Mouse (Mus musculus): ENCODE data around the gene Samd4. TPM values are rescaled to one million over a fixed set of nuclear protein-coding genes. Genes with fewer than 3 reads are reported as not detected.

Gene Samd4
- polyA plus RNA-seq, 1 experiment from 2014 or later = 5.8 TPM

DNA sequence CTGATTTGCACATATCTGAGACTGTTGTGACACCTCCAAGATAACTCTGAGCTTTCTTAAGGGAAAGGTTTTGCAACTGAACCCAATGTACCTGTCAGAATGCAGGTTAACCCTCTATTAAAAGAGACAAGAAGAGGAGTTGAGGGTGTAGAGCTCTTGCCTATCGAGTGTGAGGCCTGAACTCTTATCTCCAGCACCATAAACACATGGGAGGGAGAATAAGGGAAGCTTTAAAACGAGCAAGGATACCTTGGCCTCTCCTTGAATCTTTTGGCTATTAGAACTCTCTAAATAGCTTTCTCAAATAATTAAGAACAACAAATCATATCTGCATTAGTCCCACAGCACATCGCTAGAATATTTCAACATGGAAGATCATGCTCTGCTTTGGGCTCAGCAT is 135.0 kb downstream of the Samd4 start:
- H3K27ac ChIP-seq = no peak overlapping the region
- H3K9me3 ChIP-seq (replicated peaks) = no peaks in the 10 kb centered on the region
- no peaks in the 10 kb centered on the region for H3K36me3 ChIP-seq (ENCODE audit: poor library complexity, severe bottlenecking)
- WGBS = 87% methylated on average over 3 of the region's 3 CpGs
- H3K27me3 ChIP-seq = no peaks in the 10 kb centered on the region
- no peak for ATAC-seq
- no peak overlapping the region for H3K4me3 ChIP-seq
- no peak overlapping the region for H3K4me2 ChIP-seq
- 0 out of 2 replicates have a peak, but pooled peaks cover 1% of the 10 kb centered on the region for H3K4me1 ChIP-seq
- no peak overlapping the region for H3K9ac ChIP-seq

DNA sequence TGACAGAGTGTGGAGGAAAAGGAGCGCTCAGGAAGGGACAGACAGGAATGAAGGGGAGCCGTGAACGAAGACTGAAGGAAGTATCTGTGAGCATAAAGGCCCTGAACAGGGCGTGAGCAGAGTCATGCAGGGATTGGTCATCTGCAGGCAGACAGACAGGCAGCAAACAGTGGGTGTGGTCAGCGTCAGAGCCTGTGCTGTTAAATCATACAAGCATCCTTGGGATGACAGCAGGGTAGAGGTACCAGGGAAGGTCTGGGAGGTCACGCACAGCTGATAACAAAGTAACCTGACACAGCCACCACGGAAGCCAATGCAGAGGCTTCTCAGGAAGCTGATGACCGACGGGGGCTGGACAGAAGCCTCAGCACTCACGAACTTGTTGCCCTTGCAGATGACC is 138.2 kb downstream of the Samd4 start:
- no peaks in the 10 kb centered on the region for H3K4me1 ChIP-seq
- no peak overlapping the region for H3K9ac ChIP-seq
- H3K4me2 ChIP-seq = no peak overlapping the region
- no peak overlapping the region for H3K27ac ChIP-seq
- WGBS = 74% methylated on average over 10 of the region's 10 CpGs
- no peak for ATAC-seq
- H3K9me3 ChIP-seq (replicated peaks) = no peaks in the 10 kb centered on the region
- no peaks in the 10 kb centered on the region for H3K27me3 ChIP-seq
- no peaks in the 10 kb centered on the region for H3K36me3 ChIP-seq (ENCODE audit: poor library complexity, severe bottlenecking)
- no peak overlapping the region for H3K4me3 ChIP-seq

DNA sequence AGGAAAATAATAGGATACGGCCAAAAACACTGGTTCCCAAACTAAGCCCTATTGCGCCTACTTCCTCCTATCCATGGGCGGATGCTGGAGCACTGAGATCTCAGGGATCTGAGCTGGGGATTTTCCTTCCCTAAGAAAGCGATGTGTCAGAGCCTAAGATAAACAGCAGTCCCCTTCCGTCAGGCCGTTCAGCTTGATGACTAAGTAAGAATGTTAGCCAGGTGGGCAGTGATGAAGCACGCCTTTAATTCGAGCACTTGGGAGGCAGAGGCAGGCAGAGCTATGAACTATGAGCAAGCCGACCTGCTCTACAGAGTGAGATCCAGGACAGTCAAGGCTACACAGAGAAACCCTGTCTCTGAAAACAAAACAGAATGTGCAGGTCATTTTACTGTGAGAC is 140.9 kb downstream of the Samd4 start:
- Histone ChIP-seq H3K9me3 (replicated peaks) (no peaks in the 10 kb centered on the region), H3K27me3 (no peaks in the 10 kb centered on the region), H3K9ac (no peak overlapping the region), H3K4me1 (no peaks in the 10 kb centered on the region), H3K27ac (no peak overlapping the region), H3K36me3 (ENCODE audit: poor library complexity, severe bottlenecking) (no peaks in the 10 kb centered on the region), H3K4me3 (no peak overlapping the region), H3K4me2 (no peak overlapping the region)
- ATAC-seq = no peak
- 95% methylated on average over 9 of the region's 9 CpGs for WGBS

DNA sequence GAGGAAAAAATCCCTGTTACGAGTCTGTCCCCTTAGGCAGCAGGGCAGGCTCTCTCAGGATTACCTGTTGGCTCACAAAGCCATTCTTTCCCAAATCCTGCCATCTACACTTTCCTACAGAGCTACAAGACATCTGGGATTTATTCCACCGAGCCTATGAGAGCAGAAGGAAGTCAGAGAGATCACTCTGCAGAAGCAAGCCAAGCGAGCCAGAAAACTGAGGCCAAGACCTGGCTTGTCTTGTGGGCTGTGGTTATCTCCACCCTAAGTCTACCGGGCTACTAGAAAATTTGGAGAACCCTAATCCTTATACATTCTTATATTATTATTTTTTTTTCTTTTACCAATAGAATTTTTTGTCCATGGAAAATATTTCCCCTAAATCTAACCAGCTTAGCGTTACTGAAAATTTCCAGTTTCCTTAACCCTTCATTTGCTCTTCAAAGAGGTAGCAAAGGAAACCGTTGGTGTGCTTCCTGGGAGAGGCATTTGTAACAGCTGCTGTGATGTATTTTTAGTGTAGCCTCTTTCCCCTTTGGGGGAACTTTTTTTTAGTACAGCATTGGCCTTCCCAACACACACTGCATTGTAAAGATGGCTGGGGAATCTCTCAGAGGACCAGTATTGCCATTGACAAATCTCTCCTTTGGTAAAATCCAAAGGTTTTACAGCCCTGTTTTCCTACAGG is 144.9 kb downstream of the Samd4 start:
- Histone ChIP-seq H3K27me3 (no peaks in the 10 kb centered on the region), H3K36me3 (ENCODE audit: poor library complexity, severe bottlenecking) (no peaks in the 10 kb centered on the region), H3K27ac (no peak overlapping the region), H3K4me3 (no peak overlapping the region), H3K4me2 (no peak overlapping the region), H3K9ac (no peak overlapping the region), H3K4me1 (peaks cover 14% of the 10 kb centered on the region), H3K9me3 (replicated peaks) (no peaks in the 10 kb centered on the region)
- 83% methylated on average over 6 of the region's 6 CpGs for WGBS
- no peak for ATAC-seq

DNA sequence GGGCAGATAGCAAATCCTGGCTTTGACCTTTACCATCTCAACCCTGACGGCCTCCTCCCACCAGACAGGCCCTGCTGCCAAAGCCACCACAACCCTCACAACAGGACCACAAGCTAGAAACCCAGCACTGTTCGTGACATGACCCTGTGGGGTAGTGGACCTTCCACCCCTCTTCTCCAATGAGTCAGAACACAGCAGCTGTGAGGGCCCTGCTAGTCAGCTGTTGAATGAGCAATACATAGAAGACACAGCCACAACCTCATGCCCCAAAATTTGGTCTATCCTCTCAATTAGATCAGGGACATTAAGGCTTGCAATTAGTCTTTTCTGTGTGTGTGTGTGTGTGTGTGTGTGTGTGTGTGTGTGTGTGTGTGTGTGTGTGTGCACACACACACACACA is 148.9 kb downstream of the Samd4 start:
- Histone ChIP-seq H3K36me3 (ENCODE audit: poor library complexity, severe bottlenecking) (no peaks in the 10 kb centered on the region), H3K27ac (no peak overlapping the region), H3K4me1 (peaks cover 15% of the 10 kb centered on the region), H3K9ac (no peak overlapping the region), H3K27me3 (no peaks in the 10 kb centered on the region), H3K9me3 (replicated peaks) (no peaks in the 10 kb centered on the region), H3K4me2 (no peak overlapping the region), H3K4me3 (no peak overlapping the region)
- 80% methylated on average over 2 of the region's 2 CpGs for WGBS
- ATAC-seq = no peak

DNA sequence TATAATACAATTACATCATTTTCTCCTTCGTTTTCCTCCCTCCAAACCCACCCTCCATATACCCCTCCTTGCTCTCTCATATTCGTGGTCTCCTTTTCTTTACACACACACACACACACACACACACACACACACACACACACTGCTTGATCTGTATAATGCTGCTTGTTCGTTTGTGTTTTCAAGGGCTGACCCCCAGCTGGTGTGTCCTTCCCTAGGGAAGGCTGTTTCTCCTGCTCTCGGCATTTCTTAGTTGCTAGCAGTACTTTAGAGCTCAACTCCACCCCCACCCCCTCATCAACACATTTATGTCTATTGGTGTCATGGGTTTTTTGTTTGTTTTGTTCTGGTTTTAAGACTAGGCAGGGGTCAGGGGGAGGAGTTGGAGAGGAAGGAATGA is 149.5 kb downstream of the Samd4 start:
- 6% methylated on average over 4 of the region's 4 CpGs for WGBS
- Histone ChIP-seq H3K36me3 (ENCODE audit: poor library complexity, severe bottlenecking) (no peaks in the 10 kb centered on the region), H3K27ac (no peak overlapping the region), H3K9ac (no peak overlapping the region), H3K4me2 (no peak overlapping the region), H3K9me3 (replicated peaks) (no peaks in the 10 kb centered on the region), H3K4me1 (peaks cover 15% of the 10 kb centered on the region), H3K4me3 (no peak overlapping the region), H3K27me3 (no peaks in the 10 kb centered on the region)
- ATAC-seq = peak; percentile 41; the same call in 1 of the 2 replicates

DNA sequence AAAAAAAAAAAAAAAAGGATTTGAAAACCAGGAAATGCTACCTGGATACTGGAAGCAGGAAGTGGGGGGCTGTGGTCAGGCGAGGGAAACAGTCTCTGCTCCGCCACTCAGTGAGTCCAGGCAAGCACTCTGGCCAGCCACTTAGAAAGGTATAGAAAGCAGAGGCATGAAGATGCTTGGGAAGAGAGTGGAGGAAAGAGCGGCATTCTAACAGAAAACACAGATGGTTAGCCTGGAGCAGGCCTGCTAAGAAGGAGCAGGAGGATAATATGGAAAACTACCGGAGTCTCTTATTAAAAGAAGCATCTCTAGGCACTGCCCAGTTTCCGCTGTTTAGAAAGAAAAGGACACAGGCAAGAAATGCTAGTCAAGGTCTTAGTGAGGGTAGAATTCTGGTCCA is 150.8 kb downstream of the Samd4 start:
- no peak overlapping the region for H3K4me2 ChIP-seq
- H3K9ac ChIP-seq = no peak overlapping the region
- no peaks in the 10 kb centered on the region for H3K27me3 ChIP-seq
- H3K27ac ChIP-seq = no peak overlapping the region
- H3K4me1 ChIP-seq = peaks cover 15% of the 10 kb centered on the region
- WGBS = 92% methylated on average over 5 of the region's 5 CpGs
- no peaks in the 10 kb centered on the region for H3K36me3 ChIP-seq (ENCODE audit: poor library complexity, severe bottlenecking)
- no peaks in the 10 kb centered on the region for H3K9me3 ChIP-seq (replicated peaks)
- no peak for ATAC-seq
- H3K4me3 ChIP-seq = no peak overlapping the region

DNA sequence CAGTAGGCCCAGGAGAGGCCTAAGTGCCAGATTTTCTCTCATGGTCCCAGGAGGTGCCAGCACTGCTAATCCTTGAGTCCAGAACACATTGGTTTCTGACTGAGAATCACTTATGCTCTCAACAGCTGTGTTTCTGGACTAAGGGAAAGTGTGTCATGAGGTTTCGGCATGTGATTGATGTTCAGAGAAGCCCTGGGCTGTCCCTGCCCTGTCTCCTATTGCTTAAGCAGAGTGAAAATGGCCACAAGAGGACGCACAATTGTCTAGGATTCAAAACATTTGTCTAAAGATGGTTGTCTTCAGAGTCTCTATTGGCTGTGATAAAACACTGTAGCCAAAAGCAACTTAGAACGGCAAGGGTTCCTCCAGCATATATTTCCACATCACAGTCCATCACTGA is 159.0 kb downstream of the Samd4 start:
- H3K36me3 ChIP-seq (ENCODE audit: poor library complexity, severe bottlenecking) = no peaks in the 10 kb centered on the region
- no peak overlapping the region for H3K9ac ChIP-seq
- no peaks in the 10 kb centered on the region for H3K4me1 ChIP-seq
- H3K9me3 ChIP-seq (replicated peaks) = no peaks in the 10 kb centered on the region
- H3K4me3 ChIP-seq = no peak overlapping the region
- H3K4me2 ChIP-seq = no peak overlapping the region
- H3K27ac ChIP-seq = no peak overlapping the region
- WGBS = 92% methylated on average over 3 of the region's 3 CpGs
- no peak for ATAC-seq
- H3K27me3 ChIP-seq = no peaks in the 10 kb centered on the region

DNA sequence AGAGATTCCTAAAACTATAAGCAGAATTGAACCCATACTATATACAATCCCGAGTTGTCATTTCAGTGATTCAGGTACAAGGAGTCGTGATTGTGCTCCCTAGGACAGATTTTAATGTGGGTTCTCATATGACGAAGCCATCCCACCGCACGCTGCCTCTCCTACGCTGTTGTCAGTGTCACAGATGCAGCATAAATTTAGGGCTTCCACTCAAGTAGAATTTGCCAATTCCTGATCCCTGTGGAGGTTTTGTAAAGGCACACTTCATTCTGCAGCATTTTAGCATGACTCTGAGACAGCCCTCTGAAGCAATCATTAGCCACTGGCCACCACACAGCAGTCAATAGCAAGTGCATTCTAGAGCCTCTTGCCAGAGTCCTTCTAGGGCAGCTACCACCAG is 166.4 kb downstream of the Samd4 start:
- H3K9ac ChIP-seq = no peak overlapping the region
- no peaks in the 10 kb centered on the region for H3K36me3 ChIP-seq (ENCODE audit: poor library complexity, severe bottlenecking)
- no peak overlapping the region for H3K4me2 ChIP-seq
- no peak overlapping the region for H3K27ac ChIP-seq
- WGBS = 94% methylated on average over 6 of the region's 6 CpGs
- no peaks in the 10 kb centered on the region for H3K27me3 ChIP-seq
- no peaks in the 10 kb centered on the region for H3K4me1 ChIP-seq
- no peak overlapping the region for H3K4me3 ChIP-seq
- no peaks in the 10 kb centered on the region for H3K9me3 ChIP-seq (replicated peaks)
- ATAC-seq = no peak

DNA sequence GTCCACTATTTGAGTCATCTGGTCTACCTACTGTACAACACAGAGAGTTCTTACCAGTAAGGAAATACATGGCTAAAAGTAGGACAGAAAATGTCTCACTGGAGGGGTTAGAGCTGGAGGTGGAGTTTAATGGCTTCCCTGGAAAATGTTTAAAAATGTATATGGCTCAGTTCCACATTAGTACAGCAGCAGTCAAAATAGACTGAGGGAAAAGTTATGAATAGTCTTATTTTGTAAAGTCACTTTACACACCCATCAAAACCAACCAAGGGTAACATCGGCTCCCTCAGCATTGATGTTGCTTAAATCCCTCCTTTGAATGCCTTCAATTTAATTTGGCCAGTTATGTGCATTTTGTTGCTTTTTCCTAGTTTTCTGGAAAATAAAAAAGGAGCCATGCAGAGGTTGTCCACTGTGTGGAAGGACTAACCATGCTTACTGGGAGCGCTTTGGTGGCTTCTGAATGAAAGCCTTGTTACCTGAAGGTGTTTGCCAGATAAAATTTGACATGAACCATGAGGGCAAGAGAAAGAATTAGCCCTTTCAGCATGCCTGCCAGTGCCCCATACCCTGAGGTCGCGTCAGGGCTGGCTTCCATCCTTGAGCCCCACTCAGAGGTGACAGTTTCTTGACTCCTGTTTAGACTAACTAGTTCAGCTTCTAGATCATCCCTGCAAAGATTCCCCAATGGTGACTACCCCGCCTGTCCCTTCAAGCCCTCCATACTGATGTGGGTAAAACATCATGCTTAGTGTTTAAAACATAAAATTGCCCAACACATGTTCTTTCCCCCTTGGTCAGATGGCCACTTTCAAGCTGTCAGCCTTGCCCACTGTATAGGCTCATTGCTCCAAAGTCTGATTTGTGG is 169.3 kb downstream of the Samd4 start:
- no peaks in the 10 kb centered on the region for H3K27me3 ChIP-seq
- H3K27ac ChIP-seq = no peak overlapping the region
- H3K4me1 ChIP-seq = no peaks in the 10 kb centered on the region
- H3K36me3 ChIP-seq (ENCODE audit: poor library complexity, severe bottlenecking) = no peaks in the 10 kb centered on the region
- 87% methylated on average over 5 of the region's 5 CpGs for WGBS
- no peaks in the 10 kb centered on the region for H3K9me3 ChIP-seq (replicated peaks)
- no peak for ATAC-seq
- H3K4me2 ChIP-seq = no peak overlapping the region
- H3K4me3 ChIP-seq = no peak overlapping the region
- no peak overlapping the region for H3K9ac ChIP-seq

DNA sequence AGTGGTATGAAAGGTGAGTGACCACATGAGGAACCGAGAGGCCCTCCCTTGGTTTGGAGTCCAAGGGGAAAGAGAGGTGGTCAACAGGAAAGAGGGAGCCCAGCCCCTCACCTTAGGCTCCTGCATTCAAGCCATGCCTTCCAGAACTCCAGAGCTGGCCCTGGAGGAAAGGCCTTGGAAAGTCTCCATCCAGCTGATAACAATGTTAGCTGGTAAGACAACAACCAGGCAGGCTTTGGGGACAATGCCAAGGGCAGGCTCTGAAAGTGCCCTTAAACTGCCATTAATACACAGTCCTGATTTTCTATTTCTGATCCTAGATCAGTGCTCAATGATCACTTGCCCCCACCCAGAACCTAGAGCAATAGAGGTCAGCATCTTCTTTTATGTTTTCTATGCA is 170.4 kb downstream of the Samd4 start:
- Histone ChIP-seq H3K4me1 (0 out of 2 replicates have a peak, but pooled peaks cover 4% of the 10 kb centered on the region), H3K27ac (no peak overlapping the region), H3K9ac (no peak overlapping the region), H3K27me3 (no peaks in the 10 kb centered on the region), H3K4me2 (no peak overlapping the region), H3K4me3 (no peak overlapping the region), H3K9me3 (replicated peaks) (no peaks in the 10 kb centered on the region), H3K36me3 (ENCODE audit: poor library complexity, severe bottlenecking) (no peaks in the 10 kb centered on the region)
- 81% methylated on average over 1 of the region's 1 CpGs for WGBS
- ATAC-seq = no peak

DNA sequence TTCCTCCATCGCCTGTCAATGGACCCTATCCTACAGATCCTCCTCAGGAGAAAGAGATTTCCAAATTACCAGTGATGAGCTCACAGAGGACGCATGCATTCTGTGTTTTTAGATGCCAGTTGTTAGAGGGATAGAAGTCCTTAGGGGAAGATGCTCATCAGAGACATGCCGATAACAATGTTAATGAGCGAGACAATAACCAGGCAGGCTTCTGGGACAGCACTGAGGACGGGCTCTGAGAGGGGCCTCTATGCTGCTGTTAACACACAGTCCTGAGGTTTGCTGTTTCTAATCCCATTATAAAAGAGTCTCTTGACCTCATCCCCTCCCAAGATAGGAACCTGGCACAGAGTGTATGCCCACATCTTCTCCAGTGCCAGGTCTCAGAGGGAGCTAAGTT is 171.2 kb downstream of the Samd4 start:
- Histone ChIP-seq H3K27me3 (no peaks in the 10 kb centered on the region), H3K4me3 (no peak overlapping the region), H3K36me3 (ENCODE audit: poor library complexity, severe bottlenecking) (no peaks in the 10 kb centered on the region), H3K9me3 (replicated peaks) (no peaks in the 10 kb centered on the region), H3K9ac (no peak overlapping the region), H3K4me1 (0 out of 2 replicates have a peak, but pooled peaks cover 4% of the 10 kb centered on the region), H3K4me2 (no peak overlapping the region), H3K27ac (no peak overlapping the region)
- WGBS = 83% methylated on average over 5 of the region's 5 CpGs
- no peak for ATAC-seq
